Mouse (Mus musculus): ENCODE measurements around the gene Gm10282.

The Gm10282 gene

GRCm38 (mm10) chr8:72295679-72296078 lies 9.4 kb downstream of the Gm10282 start:
- peak; percentile 96 to 97 for DNase-seq

DNA sequence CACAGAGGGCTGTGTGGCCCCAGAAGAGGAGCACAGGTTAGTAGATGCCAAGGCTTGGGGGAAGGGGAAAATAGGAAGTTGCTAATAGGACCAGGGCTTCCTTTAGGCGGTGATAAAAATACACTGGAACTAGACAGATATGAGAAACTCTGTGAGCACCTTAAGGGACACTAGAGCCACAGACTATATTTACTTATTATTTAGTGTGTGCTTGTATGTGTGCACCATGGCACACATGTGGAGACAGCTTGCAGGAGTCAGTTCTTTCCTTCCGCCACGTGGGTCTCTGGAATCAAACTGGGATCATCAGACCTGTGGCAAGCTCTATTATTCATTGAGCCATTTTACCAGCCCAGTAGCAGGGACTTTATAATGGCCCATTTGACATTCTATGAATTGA lies 9.9 kb downstream of the Gm10282 start:
- no peak for DNase-seq

- DNase-seq = no peak
These were observed 11.8 kb downstream of the Gm10282 start for GRCm38 (mm10) chr8:72293309-72293708.

GRCm38 (mm10) chr8:72291104-72291503 lies 14.0 kb downstream of the Gm10282 start:
- no peak for DNase-seq

- DNase-seq = no peak
These were observed 16.0 kb downstream of the Gm10282 start for GRCm38 (mm10) chr8:72289051-72289450.

DNA sequence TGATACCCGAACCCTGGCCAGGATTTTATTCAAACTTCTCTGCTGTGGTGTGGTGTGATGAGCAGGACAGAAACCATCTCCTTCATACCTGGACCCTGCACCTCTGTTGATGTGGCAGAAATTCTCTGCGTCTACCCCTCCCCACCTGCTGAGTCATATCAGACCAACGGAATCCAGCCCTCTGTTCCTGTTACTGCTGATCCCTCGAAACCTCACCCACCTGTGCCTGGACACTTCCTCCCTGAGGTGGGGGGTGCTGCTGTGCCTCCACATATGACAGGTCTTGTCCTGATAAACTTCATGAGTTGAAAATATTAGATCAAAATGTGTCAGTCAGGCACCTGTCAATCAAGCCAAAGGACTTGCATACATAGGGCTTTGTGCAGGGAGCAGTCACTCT lies 19.8 kb downstream of the Gm10282 start:
- no peak for DNase-seq

DNA sequence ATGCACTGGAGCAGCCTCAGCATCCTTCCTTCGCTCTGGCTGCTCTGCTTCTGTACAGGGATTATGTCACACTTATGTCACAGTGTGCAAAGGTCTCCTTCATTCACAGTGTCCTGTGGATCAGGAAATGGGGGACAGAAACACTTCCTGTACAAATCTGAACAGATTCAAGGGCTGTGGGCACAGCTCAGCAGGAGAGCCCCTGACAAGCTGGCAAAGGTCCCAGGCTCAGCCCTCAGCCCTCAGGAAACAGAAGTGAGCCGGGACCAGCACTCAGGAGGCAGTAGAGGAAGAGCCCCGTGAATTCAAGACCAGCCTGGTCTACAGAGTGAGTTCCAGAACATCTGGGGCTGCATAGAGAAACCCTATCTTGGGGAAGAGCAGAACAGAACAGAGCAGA lies 23.4 kb downstream of the Gm10282 start:
- peak; percentile 68 to 71 for DNase-seq

GRCm38 (mm10) chr8:72279151-72279550 lies 25.9 kb downstream of the Gm10282 start:
- DNase-seq = no peak

- DNase-seq = no peak
These were observed 27.8 kb downstream of the Gm10282 start for GRCm38 (mm10) chr8:72277244-72277643.

GRCm38 (mm10) chr8:72273807-72274206 lies 31.3 kb downstream of the Gm10282 start:
- no peak for DNase-seq

DNA sequence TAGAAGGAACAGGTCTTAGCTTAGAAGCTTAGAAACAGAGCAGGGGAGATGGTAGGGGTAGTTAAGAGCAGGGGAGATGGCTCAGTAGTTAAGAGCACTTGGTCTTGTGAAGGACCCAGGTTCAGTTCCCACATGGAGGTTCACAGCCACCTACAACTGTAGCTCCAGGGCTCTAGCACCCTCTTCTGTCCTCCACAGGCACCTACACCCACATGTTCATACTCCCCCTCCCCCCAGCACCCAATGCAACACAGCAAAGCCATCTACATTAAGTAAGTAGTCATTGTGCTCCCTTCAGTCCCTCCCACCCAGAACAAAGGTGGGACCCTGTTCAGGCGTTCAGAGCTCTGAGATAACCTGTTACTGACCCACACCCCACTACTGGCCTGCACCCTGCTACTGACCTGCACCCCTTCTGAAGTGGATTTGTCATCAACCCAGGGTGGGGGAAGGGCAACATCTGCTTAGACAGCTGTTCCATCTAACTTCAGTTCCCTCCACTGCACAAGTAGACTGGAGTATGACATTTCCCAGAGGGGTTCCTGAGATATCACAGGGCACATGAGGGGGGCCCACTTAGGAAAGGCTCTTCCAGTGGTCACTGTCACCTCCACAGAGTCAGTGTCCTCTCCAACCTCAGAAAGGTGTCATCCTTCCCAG lies 31.8 kb downstream of the Gm10282 start:
- no peak for DNase-seq

GRCm38 (mm10) chr8:72272361-72272760 lies 32.7 kb downstream of the Gm10282 start:
- peak; percentile 56 to 68 for DNase-seq

DNA sequence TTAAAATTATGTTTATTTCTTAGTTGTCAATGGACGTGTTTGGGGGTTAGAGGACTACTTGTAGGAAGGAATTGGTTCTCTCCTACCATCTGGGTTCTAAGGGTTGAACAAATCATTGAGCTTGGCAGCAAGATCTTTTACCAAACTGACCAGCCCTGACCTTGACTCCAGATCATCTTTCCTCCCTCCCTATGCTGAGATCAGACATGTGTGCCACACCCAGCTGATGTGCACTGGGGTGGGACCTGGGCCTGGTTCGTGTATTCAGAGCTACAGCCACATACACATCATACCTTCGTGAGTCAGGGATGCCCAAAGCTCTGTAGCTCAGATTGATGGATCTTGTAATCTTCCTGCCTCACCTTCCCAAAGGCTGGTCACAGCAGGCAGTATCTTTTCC lies 33.4 kb downstream of the Gm10282 start:
- no peak for DNase-seq

DNA sequence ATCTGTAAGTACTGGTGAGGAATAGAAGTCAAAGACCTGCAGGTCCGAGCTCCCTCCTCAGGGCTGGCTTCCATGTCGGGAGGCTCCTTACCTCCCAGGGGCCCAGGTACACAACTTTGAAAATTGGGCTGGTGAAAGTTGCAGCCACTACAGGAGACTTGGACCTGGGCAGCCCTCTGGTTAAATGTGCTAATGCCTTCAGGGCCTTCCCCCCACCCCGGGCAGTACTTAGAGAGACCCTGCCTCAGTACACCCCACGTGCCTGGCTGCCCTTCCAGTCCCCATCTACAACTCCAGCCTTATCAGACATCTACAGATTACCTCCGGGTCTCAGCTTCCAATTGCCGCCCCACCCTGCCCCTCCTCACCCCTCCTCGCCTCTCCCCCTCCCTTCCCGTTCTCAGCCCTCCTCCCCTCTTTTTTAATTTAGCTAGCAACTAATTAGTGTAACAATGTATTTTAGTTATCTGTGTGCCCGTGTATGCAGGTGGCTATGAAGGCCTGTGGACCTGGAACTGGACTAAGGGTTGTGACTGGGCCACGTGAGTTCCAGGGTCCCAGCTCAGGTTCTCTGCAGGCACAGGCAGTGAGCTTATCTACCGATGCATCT lies 33.9 kb downstream of the Gm10282 start:
- no peak for DNase-seq

- DNase-seq = no peak
These were observed 34.5 kb downstream of the Gm10282 start for GRCm38 (mm10) chr8:72270606-72271005.

DNA sequence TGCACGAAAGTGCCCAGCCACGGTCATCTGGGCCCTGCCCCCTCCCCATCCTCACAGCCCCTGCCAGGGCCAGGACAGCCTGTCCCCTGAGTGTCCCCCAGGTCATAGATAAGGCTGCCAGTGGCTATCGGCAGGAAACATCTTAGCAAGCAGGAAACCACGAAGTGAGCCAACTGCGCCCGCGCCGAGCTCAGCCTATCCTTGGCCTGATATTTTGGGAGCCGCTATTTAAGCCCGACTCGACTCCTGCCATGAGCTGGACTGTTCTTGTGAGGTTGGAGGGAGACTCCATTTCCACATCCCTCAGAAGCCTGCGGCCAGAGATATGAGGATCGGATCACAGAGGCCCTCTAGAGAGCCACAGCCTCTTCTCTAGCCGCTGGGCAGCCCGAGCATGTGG lies 36.7 kb downstream of the Gm10282 start:
- peak in 1 of 2 experiments; percentile 13 for DNase-seq

DNA sequence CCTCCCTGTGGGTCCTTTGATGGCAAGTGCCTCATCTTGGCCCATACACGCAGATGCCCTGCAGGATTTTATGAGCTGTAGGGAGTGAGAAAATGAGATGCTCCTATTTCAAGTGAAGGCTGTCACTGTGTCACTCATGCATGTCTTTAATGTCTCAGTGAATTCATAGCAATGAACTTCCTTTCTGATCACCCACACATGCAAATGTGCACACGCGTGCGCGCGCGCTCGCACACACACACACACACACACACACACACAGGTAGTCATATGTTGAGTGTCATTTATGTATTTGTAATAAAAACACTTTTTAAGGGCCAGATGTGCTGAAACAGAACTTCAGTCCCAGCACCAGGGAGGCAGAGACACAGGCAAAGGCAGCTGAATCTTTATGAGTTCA lies 38.0 kb downstream of the Gm10282 start:
- DNase-seq = no peak

GRCm38 (mm10) chr8:72266671-72267070 lies 38.4 kb downstream of the Gm10282 start:
- no peak for DNase-seq

DNA sequence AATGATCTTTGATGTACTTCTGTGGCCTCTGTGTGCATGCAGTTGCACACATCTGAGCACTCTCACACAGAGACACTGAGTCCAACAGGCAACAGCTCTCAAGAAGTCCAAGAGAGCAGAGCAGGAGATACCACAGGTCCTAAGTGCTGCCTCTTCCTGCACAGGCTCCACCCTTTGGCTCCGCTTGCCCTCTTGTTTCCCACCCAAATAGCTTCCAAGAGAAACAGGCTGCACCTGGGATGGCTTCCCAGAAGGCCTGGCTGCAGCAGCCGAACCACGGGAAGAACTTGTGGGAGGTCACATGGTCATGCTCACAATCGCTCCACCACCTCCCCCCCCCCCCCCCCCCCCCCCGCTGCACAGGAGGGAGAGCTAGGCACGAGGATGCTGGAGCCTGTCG lies 39.7 kb downstream of the Gm10282 start:
- no peak for DNase-seq

GRCm38 (mm10) chr8:72263451-72263850 lies 41.6 kb downstream of the Gm10282 start:
- DNase-seq = no peak

- no peak for DNase-seq
These were observed 42.3 kb downstream of the Gm10282 start for GRCm38 (mm10) chr8:72262756-72263155.

- DNase-seq = peak; percentile 32 to 35
These were observed 43.2 kb downstream of the Gm10282 start for GRCm38 (mm10) chr8:72261872-72262271.

DNA sequence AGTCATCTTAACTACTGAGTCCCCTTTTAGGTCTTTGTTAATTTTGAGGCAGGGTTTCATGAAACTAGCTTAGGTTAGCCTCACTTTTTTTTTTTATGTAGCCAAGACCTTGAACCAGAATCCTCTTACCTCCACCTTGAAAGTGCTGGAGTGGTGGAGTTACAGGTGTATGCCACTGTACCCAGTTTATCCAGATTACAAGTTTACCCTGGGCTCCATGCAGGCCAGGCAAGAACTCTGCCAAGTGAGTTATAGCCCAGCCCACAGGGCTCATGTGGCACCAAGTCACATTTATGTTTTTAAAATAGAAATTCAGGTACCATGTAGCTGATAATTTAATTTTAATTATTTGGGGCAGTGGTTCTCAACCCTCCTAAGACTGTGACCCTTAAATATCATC lies 43.6 kb downstream of the Gm10282 start:
- no peak for DNase-seq

GRCm38 (mm10) chr8:72261019-72261418 lies 44.0 kb downstream of the Gm10282 start:
- DNase-seq = peak; percentile 68 to 79

DNA sequence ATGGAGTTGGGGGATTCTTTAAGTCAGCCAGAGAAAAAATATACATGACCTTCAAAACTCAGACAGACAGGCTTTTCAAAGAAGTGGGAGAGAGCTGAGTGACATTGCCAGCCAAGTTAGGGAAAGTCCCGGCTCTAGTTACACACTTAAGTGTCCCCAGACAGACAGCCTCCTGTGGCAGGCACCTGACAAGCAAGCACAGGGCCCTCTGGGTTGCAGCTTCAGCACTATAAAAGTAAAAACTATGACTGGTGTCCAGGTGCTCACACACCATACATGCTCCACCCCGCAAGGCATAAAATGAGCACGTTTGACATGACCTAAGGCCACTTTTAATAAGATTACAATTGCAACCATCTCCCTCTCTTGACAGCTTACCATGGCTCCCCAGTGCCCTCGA lies 44.5 kb downstream of the Gm10282 start:
- DNase-seq = no peak

All from cerebellum, postnatal 10 days (tissue).